Mouse (Mus musculus): ENCODE measurements at regions not wholly inside any gene's neighbourhood (a gene's known extent, or its start where the extent isn't known, plus 50 kb on each side); places are given as distances from the start of the nearest gene placed in this dataset.

DNA sequence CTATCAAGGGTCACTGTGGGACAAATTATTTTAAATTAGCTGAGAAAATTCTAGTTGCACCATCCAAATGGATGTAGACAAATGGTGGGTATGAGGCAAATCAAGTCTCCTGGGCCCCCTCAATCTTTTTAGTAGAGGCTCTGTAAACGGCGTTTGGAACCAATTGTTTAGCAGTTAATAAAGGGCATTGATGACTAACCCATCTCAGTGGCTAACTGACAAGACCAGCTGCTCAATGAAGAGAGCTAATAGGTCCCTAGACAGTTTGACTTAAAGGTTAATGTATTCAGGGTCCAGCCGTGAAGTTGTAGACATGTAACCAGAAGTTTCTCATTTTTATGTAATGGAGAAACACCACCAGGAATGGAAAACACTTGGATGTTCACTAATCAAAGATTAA, 332.6 kb upstream of the Gm21961 start:
- peak; percentile 1 for DNase-seq

- DNase-seq = no peak
Observed at GRCm38 (mm10) chr15:65342501-65342900, 327.8 kb upstream of the Gm21961 start.

GRCm38 (mm10) chr15:65334076-65334475, 319.4 kb upstream of the Gm21961 start:
- DNase-seq = no peak

GRCm38 (mm10) chr15:65308066-65308465, 293.4 kb upstream of the Gm21961 start:
- DNase-seq = no peak

- DNase-seq = no peak
Observed at GRCm38 (mm10) chr15:65258816-65259215, 244.1 kb upstream of the Gm21961 start.

- DNase-seq = no peak
Observed at GRCm38 (mm10) chr15:65222504-65222903, 207.8 kb upstream of the Gm21961 start.

- no peak for DNase-seq
Observed at GRCm38 (mm10) chr15:65217908-65218307, 203.2 kb upstream of the Gm21961 start.

- no peak for DNase-seq
Observed at GRCm38 (mm10) chr15:65196307-65196706, 181.6 kb upstream of the Gm21961 start.

DNA sequence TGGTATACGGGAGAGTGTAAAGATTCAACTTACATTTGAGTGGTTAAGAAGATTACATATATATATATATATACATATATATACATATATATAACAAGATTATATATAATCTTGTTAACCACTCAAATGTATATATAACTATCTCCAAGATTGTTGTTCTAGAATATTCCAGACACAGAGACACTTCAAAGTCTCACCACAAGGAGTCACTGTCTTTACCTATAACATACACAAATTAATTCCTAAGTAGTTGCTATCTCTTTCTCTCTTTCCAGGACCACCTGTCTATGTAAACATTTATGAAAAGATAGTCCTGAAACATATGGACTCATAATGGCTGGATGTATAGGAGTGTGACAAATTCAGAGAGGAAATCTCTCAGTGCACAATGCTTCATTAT, 178.9 kb upstream of the Gm21961 start:
- DNase-seq = no peak
